16 mouse cellular contexts compared by ENCODE assay signal in the genomic region with DNA sequence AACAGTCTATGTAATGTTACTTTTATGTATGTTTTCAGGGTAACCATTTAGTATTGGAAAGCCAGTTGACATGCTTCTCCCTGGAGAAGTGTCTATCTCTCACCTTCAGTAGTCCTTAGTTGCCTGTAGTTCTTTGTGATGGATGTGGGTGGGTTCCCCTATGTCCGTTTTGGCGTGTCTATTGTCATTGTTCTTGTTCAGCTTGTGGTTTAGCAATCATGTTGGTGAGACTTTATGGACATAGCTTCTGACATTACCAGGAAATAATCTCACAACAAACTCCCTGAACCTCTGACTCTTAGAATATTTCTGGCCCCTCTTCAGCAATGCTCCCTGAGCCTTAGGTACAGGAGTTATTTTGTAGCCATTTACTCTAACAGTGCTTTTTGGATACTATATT. TPM values are rescaled to one million over a fixed set of nuclear protein-coding genes. Genes with fewer than 3 reads are reported as not detected.
"Had no signal": no experiment of that assay in that cellular context is flagged by ENCODE, and none has a peak within 500 bp of the region (broad histone marks: within the 10 kb centered on the region; RNA-seq: fewer than 3 reads in every experiment).

No protein-coding gene starts in this region.

- H3K4me1 ChIP-seq: megakaryocyte, embryonic 14.5 days; midbrain, embryonic 13.5 days; midbrain, embryonic 15.5 days; neural tube, embryonic 12.5 days; stomach, embryonic 15.5 days had no signal

- H3K9ac ChIP-seq: lung, embryonic 14.5 days; midbrain, embryonic 13.5 days; midbrain, embryonic 15.5 days; neural tube, embryonic 12.5 days; stomach, embryonic 15.5 days had no signal

- ATAC-seq: midbrain, embryonic 13.5 days; midbrain, embryonic 15.5 days had no signal

- H3K4me2 ChIP-seq: lung, embryonic 14.5 days; midbrain, embryonic 11.5 days; midbrain, embryonic 13.5 days; midbrain, embryonic 15.5 days; neural tube, embryonic 12.5 days; stomach, embryonic 15.5 days had no signal

- H3K4me3 ChIP-seq: megakaryocyte, embryonic 14.5 days; midbrain, embryonic 13.5 days; midbrain, embryonic 15.5 days; neural tube, embryonic 12.5 days; stomach, embryonic 15.5 days had no signal

- H3K9me3 ChIP-seq: megakaryocyte, embryonic 14.5 days; midbrain, embryonic 13.5 days; midbrain, embryonic 15.5 days; neural tube, embryonic 12.5 days; stomach, embryonic 15.5 days had no signal

- H3K27me3 ChIP-seq: megakaryocyte, embryonic 14.5 days; midbrain, embryonic 13.5 days; midbrain, embryonic 15.5 days; neural tube, embryonic 12.5 days; stomach, embryonic 15.5 days had no signal

- H3K27ac ChIP-seq: macrophage; midbrain, embryonic 13.5 days; midbrain, embryonic 15.5 days; neural tube, embryonic 12.5 days; stomach, embryonic 15.5 days; stomach, postnatal 0 days had no signal

- H3K36me3 ChIP-seq: midbrain, embryonic 13.5 days; midbrain, embryonic 15.5 days; neural tube, embryonic 12.5 days; stomach, embryonic 15.5 days had no signal

- DNase-seq: lung, adult 18-20 months; lung, embryonic 14.5 days; lung, postnatal 10 days; right cerebral cortex, postnatal 14 days; thymus, adult 2 months; thymus, postnatal 25 days; thymus, postnatal 4 days had no signal

RNA-seq across cellular contexts. Expression of gene Vcam1, which starts 38.6 kb away (rescaled TPM):
- total RNA-seq: monocyte, adult 5-6 weeks had no signal
